Mouse (Mus musculus) NIH3T3 (cell line): ENCODE measurements around the gene AL731706.2.
A peak's percentile ranks its signal among the peaks of the same experiment; 100 is the strongest.
"Not testable (repeated sequence)": the region's sequence is repeated elsewhere in the genome, so short reads cannot be mapped to it uniquely, and the experiment has no call there.

Experiments
- DNase-seq: peaks from one replicate; pipeline ENCODE4 v3.0.0-alpha.2; 2012; ENCODE audit warnings: low read depth

AL731706.2 gene

DNA sequence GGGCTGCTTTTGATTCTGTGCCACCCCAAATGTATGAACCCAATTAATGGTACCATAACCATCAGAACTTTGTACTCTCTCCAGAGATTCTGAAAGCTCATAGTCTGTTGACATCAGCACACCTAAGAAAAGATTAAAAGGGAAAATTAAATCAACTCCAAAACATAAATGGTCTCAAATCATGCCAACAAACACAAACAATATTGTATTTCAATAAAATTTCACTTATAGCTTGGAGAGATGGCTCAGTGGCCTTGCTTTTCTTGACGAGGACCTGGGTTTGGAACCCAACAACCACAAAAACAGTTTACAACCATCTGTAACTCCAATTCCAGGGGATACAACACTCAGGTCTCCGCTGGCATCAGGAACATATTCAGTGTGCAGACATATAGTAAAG is at the start of gene AL731706.2:
AL731706.2 (minus strand) TSS at position 101 of the 400 bp plus-strand sequence.
- no peak for DNase-seq

DNA sequence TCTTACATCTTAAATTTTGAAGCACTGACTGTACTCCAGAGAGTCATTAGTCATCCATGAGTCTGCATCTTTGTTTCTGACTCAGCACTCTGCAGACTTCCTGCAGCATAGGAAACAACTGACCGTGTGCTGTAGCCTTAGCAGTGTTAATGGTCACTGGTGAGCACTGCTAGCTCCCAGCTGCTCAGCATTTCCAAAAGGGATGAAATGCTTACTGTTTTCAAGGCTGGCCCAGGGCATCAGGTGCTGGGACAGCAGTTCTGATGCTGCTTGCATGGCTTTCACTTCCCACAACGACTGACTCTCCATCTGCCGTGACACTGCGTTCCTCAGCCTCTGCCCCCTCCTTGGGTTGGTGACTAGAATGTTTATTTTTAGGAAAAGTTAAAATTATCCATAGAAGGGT is 35.5 kb upstream of the AL731706.2 start:
- DNase-seq: peak; percentile 85

DNA sequence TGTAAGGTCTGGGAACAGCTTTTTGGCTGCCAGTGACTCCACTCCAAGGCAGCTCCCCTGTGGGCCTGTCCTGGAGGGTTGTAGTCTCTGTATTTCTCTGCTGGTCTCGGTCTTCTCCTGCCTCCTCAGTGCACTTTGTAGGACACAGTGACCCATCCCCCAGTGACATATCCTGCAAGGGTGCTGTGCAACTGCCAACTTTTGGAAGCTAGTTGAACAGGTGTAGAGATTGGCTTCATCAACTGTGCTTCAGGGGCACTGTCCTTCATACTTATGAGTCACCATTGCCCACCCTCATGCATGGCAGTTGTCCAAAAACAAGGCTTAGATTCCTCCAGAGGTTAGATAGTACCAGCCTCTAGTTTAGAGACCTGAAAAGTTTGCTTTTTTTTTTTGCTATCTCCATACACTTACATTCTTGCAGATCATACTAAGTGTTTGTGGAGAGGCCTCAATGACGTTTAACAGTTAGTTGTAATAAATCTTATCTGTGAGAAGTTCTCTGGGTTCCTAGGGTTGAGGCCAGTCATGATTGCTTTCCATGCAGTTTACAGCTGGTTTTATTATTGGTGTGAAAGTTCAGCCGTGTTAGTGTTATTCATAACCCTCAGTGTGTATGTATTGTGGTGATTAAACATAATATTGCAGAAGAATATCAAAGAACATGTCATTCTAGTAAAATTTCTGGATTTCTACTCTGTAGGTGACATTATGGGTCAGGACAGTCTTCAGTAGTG is 34.9 kb upstream of the AL731706.2 start:
- peak; percentile 17 for DNase-seq

DNA sequence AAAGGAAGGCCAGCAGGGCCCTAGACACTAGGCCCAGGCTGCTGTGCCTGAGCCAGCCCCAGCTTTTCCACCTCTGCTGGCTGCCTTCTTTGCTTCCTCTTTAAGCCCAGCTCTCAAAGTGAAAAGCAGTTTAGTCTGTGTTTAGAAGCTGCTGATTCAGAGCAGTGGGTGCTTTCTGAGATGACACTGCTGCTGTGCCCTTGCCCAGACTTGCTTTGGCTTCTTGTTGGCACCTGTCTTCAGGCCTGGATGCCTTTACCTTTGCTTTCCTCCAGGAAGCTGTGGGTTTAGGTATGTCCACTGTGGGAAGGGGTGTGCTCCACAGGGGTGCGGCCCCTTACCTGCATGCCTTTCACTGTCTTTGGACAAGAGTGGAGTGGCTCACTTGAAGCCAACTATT is 34.0 kb upstream of the AL731706.2 start:
- no peak for DNase-seq

DNA sequence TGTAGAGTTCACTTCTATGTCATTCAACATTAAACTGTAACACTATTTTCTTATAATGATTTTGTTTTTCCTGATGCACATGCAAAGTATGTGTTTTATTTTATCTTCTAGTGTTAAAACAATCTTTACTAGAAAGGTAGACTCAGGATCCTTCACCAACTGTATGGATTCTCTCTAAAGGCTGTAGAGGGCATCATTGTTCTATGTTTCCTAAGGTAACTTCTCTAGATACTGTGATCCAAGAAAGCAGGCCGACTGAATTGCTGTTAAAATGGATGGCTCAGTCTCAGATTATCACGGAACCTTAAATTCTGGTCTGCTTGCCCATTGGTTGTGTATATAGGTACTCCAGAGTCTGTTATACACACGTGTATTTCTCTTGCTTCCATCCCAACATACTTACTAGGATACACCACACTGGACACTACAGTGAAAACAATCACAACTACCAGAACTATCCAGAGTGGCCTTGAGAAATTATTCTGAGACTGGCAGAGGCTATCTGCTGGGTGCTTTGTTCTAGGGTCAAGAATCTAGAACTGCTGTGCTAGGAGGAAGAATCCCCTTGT is 28.9 kb upstream of the AL731706.2 start:
- peak; percentile 64 for DNase-seq

DNA sequence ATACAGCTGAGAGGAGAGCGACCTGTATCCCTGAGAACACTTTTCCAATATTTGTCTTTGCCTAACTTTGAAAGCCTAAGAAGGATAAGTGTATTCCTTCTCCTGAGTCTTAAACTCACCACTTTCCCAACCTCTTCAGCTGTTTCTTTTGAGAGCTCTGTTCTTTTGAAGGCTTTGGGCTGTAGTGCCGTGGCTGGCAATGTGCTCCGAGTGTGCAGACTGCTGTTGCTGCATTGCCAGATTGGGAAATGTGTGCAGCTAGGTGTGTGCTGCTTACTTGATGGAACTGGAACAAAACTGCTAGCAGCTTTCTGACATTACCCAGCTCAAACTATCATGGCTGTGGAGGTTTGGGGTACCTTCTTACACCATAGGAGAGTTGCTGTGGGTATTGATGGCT is 27.5 kb upstream of the AL731706.2 start:
- DNase-seq: no peak

DNA sequence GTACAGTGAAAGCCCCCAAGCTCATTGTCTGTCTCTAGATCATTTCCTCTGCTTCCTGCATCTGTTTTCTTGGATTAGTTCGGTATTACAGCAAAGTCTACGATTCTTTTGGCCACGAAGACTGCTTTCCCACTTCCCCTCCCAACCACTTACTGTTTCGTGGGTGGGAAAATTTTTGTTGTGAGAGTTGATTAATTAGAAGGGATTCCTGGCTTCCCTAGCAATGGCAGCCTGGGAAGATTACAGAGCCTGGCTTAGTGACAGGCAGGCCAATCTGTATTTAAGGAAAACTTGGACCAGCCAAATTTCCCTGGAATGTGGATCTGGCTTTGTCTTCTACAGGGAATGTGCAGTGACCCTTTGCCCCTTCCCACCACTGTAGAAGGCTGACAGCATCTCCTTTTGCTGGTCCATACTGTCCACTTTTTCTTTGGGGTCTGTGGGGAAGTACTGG is 26.5 kb upstream of the AL731706.2 start:
- no peak for DNase-seq

DNA sequence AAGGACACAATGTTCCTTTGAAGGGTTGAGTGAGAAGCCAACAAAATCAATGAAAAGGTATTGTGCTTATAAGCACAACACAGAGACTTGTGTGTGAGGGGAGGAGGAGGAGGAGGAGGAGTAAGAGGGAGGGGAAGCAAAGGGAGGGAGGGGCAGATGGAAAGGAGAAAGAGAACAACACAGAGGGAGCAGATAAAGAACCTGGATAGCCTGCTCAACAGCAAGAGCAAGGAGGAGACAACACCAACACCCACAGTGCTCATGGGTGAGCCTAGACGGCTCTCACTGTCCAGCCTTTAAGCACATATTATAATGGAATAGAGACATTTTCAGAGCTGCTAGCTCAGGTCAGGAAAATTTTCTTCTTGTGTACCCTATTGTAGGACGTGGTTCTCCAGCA is 23.8 kb upstream of the AL731706.2 start:
- no peak for DNase-seq

DNA sequence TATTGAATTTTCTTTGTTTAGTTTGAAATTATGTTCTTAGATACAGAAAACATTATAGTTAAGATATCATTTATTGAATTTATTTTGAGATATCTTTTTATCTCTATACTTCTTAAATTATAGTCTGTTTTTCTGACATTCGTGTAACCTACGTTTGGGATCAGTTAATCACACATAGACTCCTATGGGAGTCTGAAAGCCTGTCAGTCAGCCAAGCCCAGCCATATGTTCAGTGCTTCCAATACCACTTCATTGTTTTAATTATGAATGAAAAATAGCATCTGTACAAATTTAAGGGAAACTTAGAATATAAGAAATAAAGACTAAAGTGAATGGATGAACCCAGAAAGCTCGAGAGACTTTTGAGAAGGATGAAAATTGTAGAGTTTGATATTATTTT is 23.1 kb upstream of the AL731706.2 start:
- no peak for DNase-seq

DNA sequence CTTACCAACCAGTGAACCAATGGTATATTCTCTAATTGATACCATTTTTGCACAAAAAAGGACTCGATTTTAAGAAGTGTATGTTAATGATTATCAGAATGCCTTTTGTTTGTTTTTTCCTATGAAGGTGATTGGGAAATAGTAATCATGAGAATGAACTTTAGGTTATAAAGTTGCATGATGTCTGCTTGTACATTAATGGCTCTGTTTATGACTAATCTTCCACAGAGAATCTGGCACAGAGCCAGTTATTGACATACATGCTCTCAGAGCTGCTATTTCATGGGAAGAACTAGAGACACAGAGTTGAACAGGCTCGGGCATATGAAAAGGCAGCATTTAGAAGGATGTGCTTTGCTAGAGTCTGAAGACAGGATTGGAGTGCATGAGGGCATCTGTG is 10.7 kb upstream of the AL731706.2 start:
- peak; percentile 59 for DNase-seq

DNA sequence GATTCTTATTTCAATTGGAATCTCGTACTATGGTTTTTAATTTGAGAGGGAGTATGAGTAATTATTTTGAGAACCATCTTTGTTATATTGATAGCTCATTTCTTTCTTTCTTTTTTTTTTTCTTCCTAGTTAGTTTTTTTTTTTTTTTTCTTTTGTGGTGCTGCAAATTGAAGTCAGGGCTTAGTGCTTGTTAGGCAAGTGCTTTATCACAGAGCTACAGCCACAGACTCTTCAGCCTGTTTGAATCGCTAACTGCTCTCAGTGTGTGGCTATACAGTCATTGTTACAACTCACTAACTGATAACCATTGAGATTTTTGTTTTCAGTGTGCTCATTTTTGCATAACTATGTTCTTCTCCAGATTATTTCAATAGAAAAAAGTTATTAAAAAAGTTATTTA is 9.0 kb upstream of the AL731706.2 start:
- no peak for DNase-seq

DNA sequence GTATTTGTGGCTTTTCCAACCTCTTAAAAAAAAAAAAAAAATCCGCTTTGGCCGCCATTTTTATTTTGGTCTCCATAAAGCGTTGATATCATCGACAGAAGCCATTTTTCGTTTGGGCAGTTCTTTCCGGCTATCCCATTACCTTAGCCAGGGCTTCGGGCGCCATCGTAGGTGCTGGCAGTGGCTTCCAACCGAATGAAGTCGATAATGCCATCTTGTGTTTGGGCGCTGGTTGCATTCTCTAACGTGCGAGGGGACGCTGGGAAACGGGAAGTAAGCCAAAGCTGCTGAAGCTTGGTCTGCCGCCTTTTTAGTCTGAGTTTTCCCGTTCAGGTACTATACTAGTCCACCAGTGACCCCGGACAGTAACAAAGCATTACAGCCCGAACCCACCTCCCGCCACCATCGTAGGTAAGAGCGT is 6.5 kb upstream of the AL731706.2 start:
- DNase-seq: peak; percentile 98

DNA sequence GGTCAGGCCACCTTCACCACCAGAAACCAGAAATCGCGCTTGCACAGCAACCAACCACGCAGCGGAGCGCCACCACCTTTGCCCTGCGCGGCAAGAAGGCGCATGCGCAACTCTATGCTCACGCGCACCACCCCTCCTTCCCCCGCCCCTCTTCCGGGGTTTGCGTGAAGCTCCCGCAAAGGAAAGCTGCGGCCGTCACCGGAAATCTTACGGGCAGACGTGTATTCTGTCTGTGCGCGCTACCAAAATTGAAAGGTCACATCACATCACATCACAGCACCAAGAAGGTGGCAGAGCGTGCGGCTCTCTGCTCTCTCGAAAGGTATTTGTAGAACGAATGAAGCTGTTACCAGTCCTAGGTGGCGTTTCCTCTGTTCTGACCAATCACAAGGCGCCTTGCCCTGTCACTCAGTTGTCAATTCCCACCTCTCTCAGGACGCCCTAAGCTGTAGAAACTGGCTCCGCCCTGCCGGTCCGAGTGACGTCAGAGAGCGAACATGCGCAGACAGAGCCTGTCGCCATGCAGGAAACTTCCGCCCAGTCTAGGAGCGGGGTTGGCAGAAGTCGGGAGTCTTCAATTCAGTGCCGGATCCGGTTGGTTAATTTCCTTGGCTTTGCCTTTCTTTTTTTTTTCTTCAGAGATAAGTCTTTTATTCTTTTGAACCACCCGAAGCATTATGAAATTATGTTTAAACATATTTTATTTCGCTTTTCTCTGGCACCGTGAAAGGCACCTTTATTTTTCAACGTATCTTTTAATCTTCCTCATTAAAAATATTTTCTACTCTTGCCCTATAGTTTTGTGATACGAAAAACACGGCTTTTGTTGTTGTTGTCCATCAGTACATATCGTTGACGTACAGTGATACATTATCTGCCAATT is 5.8 kb upstream of the AL731706.2 start, which contains the start of the genes Slx4ip, AL731706.1 and Mkks:
Slx4ip (plus strand) TSS at position 151 of the 883 bp plus-strand sequence.
AL731706.1 (minus strand) TSS at position 322 of the 883 bp plus-strand sequence.
Mkks (minus strand) TSS at position 322 of the 883 bp plus-strand sequence.
- peak; percentile 100 for DNase-seq

DNA sequence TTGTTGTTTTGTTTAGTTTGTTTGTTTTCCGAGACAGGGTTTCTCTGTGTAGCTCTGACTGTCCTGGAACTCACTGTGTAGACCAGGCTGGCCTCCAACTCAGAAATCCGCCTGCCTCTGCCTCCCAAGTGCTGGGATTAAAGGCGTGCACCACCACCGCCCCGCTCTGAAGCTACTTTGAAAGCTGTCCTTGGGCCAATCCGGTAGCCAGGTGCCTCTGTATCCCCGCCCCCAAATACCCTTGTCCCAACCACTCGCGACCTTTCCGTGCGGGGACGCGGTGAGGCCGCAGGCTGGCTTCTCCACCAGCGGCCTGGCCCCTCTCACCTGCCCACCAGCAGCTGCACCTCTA is 5.2 kb upstream of the AL731706.2 start:
- not testable (repeated sequence) for DNase-seq

DNA sequence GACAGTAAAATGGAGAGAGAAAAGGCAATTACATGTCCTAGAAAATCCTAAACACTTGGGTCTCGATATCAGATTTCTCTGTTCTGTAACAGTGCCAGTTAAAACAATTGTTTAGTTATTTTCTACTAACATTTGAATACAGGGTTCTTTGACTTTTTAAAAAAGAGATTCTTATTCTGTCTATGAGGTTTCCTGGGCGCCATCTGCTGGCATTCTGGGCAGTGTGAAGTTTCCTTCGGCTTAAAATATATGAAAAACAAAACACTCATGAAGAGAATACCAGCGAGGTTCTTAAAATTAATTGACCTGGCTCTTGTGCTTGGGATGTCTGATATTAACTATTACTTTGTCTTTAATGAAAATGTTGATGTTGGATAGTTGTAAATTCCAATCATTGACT is 1.4 kb upstream of the AL731706.2 start:
- peak; percentile 77 for DNase-seq

DNA sequence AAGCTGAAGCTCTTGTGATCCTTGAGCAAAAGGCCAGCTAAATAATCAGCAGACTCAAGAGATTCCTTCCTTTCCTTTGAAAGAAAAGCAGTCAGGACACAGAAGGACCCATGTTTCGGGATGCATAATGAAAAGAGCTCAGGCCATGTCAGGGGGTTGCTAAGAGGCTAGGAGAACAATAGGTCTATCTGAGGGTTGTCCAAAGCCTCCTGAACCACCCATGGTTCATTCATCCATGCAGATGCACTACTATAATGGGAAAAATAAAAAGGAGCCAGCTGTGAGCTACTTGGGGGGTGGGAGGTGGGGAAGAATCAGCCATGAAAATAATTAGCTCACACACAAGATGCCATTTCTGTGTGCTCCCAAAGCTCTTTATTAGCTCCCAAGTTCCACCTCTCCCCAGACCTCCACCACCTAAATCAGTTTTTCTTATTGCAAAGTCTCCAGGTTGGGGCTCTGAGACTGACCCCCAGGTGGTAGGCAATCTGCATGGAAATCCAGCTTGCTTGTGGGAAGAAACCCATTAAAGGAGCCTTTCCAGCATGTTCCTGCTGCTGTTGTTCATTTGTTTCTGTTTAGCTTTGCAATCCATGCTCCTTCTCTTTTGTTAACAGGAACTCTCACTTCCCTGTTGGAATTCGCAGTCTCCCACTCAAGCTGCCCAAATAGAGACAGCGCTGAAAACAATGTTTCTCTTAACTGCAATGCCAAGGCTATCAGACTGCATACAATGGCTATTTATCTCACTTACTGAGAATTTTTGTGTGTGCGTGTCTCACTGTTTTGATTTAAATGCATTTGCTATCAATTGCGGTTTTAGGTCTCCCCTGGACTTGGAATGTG is 30.7 kb downstream of the AL731706.2 start:
- no peak for DNase-seq

DNA sequence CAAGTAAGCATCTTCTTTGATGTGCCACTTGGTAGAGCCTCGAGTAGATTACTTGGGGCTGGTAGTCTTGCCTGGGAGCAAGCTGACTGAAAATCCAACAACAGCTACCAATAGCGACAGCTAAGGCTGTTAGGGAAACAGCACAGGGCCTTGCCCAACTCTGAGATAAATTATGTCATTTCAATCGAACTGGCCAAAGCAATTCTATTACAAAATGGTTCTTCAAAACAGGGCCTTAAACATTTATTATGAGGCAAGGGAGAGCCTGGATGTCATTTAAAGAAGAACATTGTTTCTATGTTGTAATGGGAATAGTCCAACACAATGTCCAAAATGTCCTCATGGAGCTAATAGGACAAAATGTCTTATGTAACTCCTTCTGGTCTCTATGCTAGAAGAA is 35.1 kb downstream of the AL731706.2 start:
- DNase-seq: no peak

DNA sequence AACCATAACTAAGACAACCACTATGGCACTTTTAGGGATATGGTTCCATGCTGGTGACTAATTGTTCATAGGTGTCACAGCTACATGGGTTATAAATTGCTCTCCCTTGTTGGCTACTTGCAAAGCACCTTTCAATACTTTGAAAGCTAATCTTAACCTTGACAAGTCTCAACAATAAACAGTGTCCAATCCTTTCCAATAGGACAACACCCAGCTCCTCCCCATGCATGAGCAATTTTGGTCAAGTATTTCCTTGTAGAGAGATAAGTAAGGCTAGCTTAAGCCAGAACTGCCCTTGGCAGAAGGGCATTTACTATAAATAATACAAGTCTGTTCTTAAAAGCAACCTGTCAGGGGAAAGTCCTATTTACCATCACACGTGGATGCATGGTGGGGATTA is 47.5 kb downstream of the AL731706.2 start:
- DNase-seq: no peak

DNA sequence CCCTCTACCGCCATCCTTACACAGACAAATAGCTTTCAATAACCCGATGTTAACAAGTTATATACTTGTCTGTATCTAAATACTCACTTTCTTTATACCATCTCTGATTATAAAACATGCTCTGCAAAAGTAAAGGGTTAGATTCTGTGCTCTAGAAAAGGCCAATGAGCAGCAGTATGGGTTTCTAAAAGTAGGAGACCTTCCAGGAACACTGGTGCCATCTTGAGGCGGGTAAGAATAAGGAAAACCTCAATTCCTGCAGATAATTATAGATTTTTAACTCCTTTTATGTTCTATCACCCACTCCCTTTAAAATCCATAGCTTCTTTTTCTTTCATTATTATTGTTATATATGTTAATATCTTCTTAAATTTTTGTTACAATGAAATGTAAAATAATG is 49.6 kb downstream of the AL731706.2 start:
- DNase-seq: peak; percentile 72
